26 mouse cellular contexts compared by ENCODE assay signal in the genomic region with DNA sequence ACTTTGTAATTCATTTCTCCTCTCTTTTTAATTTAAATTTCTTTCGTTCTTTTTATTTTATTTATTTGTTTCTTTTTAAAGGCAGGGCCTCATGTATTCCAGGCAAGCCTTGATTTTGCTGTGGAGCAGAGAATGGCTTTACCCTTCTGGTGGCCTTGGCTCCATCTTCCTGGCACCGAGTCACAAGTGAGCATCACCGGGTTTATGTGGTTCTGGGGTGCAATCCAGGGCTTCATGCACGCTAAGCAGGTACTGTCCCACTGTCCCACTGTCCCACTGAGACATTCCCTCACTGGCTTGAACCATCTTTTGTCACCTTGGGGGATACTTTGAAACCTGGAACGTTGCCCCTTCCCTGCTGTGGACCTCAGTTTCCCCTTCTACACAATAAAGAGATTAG.
DNase-seq lines count a peak whose midpoint lies in the region; ATAC-seq and TF ChIP-seq lines count a peak whose summit lies in the region.
"Had no signal": no experiment of that assay in that cellular context is flagged by ENCODE, and none has a peak within 500 bp of the region (broad histone marks: within the 10 kb centered on the region; RNA-seq: fewer than 3 reads in every experiment).

No protein-coding gene starts in this region.

- H3K4me1 ChIP-seq in cerebellum, adult 2 months (ENCODE audit: control insufficient read depth, insufficient read depth, low read length): peaks cover 29% of the 10 kb centered on the region
- no peaks in the 10 kb centered on the region for H3K4me1 ChIP-seq in hindbrain, postnatal 0 days (ENCODE audit: insufficient read depth, low read length)
- no peaks in the 10 kb centered on the region for H3K4me1 ChIP-seq in hindbrain, embryonic 14.5 days (replicated peaks; ENCODE audit: control insufficient read depth, insufficient read depth, low read length)
- no peaks in the 10 kb centered on the region for H3K4me1 ChIP-seq in midbrain, embryonic 16.5 days (ENCODE audit: control insufficient read depth, insufficient read depth, low read length)
- no peaks in the 10 kb centered on the region for H3K4me1 ChIP-seq in midbrain, embryonic 15.5 days
- H3K4me1 ChIP-seq in cortical plate, adult 2 months (ENCODE audit: control insufficient read depth, insufficient read depth, low read length): peaks cover 7% of the 10 kb centered on the region
- H3K4me1 ChIP-seq: embryonic facial prominence, embryonic 12.5 days; embryonic facial prominence, embryonic 15.5 days; heart, embryonic 12.5 days; heart, embryonic 15.5 days; hindbrain, embryonic 15.5 days had no signal

- no peak overlapping the region for H3K9ac ChIP-seq in hindbrain, postnatal 0 days (replicated peaks; ENCODE audit: low read length)
- no peak overlapping the region for H3K9ac ChIP-seq in hindbrain, embryonic 14.5 days
- no peak overlapping the region for H3K9ac ChIP-seq in midbrain, embryonic 16.5 days (ENCODE audit: low read depth, low read length)
- H3K9ac ChIP-seq in midbrain, embryonic 15.5 days: no peak overlapping the region
- H3K9ac ChIP-seq: embryonic facial prominence, embryonic 12.5 days; embryonic facial prominence, embryonic 15.5 days; forebrain, postnatal 0 days; heart, embryonic 12.5 days; heart, embryonic 15.5 days; hindbrain, embryonic 15.5 days had no signal

- H3K27ac ChIP-seq in cerebellum, adult 2 months (ENCODE audit: insufficient read depth, low read length): no peak overlapping the region
- peak overlapping the region; percentile 54; the same call in 1 of the 2 replicates for H3K27ac ChIP-seq in hindbrain, postnatal 0 days
- no peak overlapping the region for H3K27ac ChIP-seq in hindbrain, embryonic 14.5 days
- 0 out of 2 replicates have a peak overlapping the region, but pooled peaks have one; percentile 14 for H3K27ac ChIP-seq in midbrain, embryonic 16.5 days (ENCODE audit: low read length)
- H3K27ac ChIP-seq in midbrain, embryonic 15.5 days: no peak overlapping the region
- peak overlapping the region; percentile 6; the same call in 1 of the 2 replicates for H3K27ac ChIP-seq in cortical plate, adult 2 months (ENCODE audit: insufficient read depth, low read length)
- H3K27ac ChIP-seq: embryonic facial prominence, embryonic 12.5 days; embryonic facial prominence, embryonic 15.5 days; gastrocnemius, adult 2 months; heart, embryonic 15.5 days had no signal

- no peaks in the 10 kb centered on the region for H3K9me3 ChIP-seq in hindbrain, postnatal 0 days (ENCODE audit: low read length)
- no peaks in the 10 kb centered on the region for H3K9me3 ChIP-seq in hindbrain, embryonic 14.5 days (ENCODE audit: control insufficient read depth, low read length)
- H3K9me3 ChIP-seq in midbrain, embryonic 16.5 days (replicated peaks; ENCODE audit: control insufficient read depth, low read length, poor library complexity, severe bottlenecking): no peaks in the 10 kb centered on the region
- no peaks in the 10 kb centered on the region for H3K9me3 ChIP-seq in midbrain, embryonic 15.5 days
- H3K9me3 ChIP-seq: embryonic facial prominence, embryonic 12.5 days; embryonic facial prominence, embryonic 15.5 days; heart, embryonic 15.5 days; hindbrain, embryonic 15.5 days had no signal

- 0 out of 2 replicates have a peak, but pooled peaks cover 4% of the 10 kb centered on the region for H3K36me3 ChIP-seq in hindbrain, postnatal 0 days (ENCODE audit: insufficient read depth, low read length)
- H3K36me3 ChIP-seq in hindbrain, embryonic 14.5 days (replicated peaks; ENCODE audit: control insufficient read depth, insufficient read depth): no peaks in the 10 kb centered on the region
- H3K36me3 ChIP-seq in midbrain, embryonic 16.5 days (ENCODE audit: control insufficient read depth, insufficient read depth, low read length): no peaks in the 10 kb centered on the region; the same call in 1 of the 2 replicates
- H3K36me3 ChIP-seq in midbrain, embryonic 15.5 days (replicated peaks): no peaks in the 10 kb centered on the region
- H3K36me3 ChIP-seq: embryonic facial prominence, embryonic 12.5 days; embryonic facial prominence, embryonic 15.5 days; G1E; heart, embryonic 12.5 days; heart, embryonic 15.5 days; hindbrain, embryonic 10.5 days had no signal

- no peak for TF ChIP-seq CTCF in cerebellum, adult 2 months (IDR thresholded peaks at IDR 0.05; ENCODE audit: borderline replicate concordance, insufficient read depth, low read depth, low read length)
- no peak for TF ChIP-seq CTCF in hindbrain, postnatal 0 days (IDR thresholded peaks at IDR 0.05; ENCODE audit: low read depth)
- no peak for TF ChIP-seq CTCF in cortical plate, adult 2 months (IDR thresholded peaks at IDR 0.05; ENCODE audit: extremely low read depth, insufficient read depth, low read length)

- TF ChIP-seq POLR2A in cerebellum, adult 2 months (IDR thresholded peaks at IDR 0.05; ENCODE audit: borderline replicate concordance, insufficient read depth, low read length): no peak
- no peak for TF ChIP-seq POLR2A in cortical plate, adult 2 months (IDR thresholded peaks at IDR 0.05; ENCODE audit: extremely low read depth, insufficient read depth, low read length)

- no peak overlapping the region for H3K4me2 ChIP-seq in hindbrain, postnatal 0 days (ENCODE audit: low read depth, low read length)
- H3K4me2 ChIP-seq in hindbrain, embryonic 14.5 days (replicated peaks): no peak overlapping the region
- H3K4me2 ChIP-seq in midbrain, embryonic 16.5 days (ENCODE audit: low read length): no peak overlapping the region
- H3K4me2 ChIP-seq in midbrain, embryonic 15.5 days: no peak overlapping the region
- H3K4me2 ChIP-seq: embryonic facial prominence, embryonic 12.5 days; embryonic facial prominence, embryonic 15.5 days; heart, embryonic 12.5 days; heart, embryonic 15.5 days; hindbrain, embryonic 15.5 days had no signal

- H3K4me3 ChIP-seq in cerebellum, adult 2 months (replicated peaks; ENCODE audit: insufficient read depth, low read depth, low read length): no peak overlapping the region
- no peak overlapping the region for H3K4me3 ChIP-seq in hindbrain, postnatal 0 days (ENCODE audit: low read length)
- H3K4me3 ChIP-seq in hindbrain, embryonic 14.5 days (replicated peaks; ENCODE audit: low read length): no peak overlapping the region
- no peak overlapping the region for H3K4me3 ChIP-seq in midbrain, embryonic 16.5 days (ENCODE audit: low read depth, low read length)
- no peak overlapping the region for H3K4me3 ChIP-seq in midbrain, embryonic 15.5 days
- no peak overlapping the region for H3K4me3 ChIP-seq in cortical plate, adult 2 months (ENCODE audit: insufficient read depth, low read length)
- H3K4me3 ChIP-seq: embryonic facial prominence, embryonic 12.5 days; embryonic facial prominence, embryonic 15.5 days; gastrocnemius, adult 2 months; heart, embryonic 12.5 days; heart, embryonic 15.5 days; hindbrain, embryonic 10.5 days; hindbrain, embryonic 15.5 days had no signal

- H3K27me3 ChIP-seq in cerebellum, adult 2 months (ENCODE audit: control insufficient read depth, insufficient read depth, low read length): no peaks in the 10 kb centered on the region
- no peaks in the 10 kb centered on the region for H3K27me3 ChIP-seq in hindbrain, postnatal 0 days (ENCODE audit: insufficient read depth, low read length)
- no peaks in the 10 kb centered on the region for H3K27me3 ChIP-seq in hindbrain, embryonic 14.5 days (ENCODE audit: control insufficient read depth, insufficient read depth, low read length)
- no peaks in the 10 kb centered on the region for H3K27me3 ChIP-seq in midbrain, embryonic 16.5 days (ENCODE audit: control insufficient read depth, insufficient read depth, low read depth, low read length)
- H3K27me3 ChIP-seq in midbrain, embryonic 15.5 days (replicated peaks): no peaks in the 10 kb centered on the region
- H3K27me3 ChIP-seq: embryonic facial prominence, embryonic 12.5 days; embryonic facial prominence, embryonic 15.5 days; heart, embryonic 15.5 days; hindbrain, embryonic 15.5 days; Patski had no signal

- 37% methylated on average over 5 of the region's 5 CpGs for WGBS in cerebellum, adult 2 months
- WGBS in hindbrain, postnatal 0 days: 60% methylated on average over 5 of the region's 5 CpGs
- whole genome bisulfite sequencing in hindbrain, embryonic 14.5 days: 75% methylated on average over 5 of the region's 5 CpGs
- 76% methylated on average over 5 of the region's 5 CpGs for WGBS in midbrain, embryonic 16.5 days
- WGBS in midbrain, embryonic 15.5 days: 79% methylated on average over 5 of the region's 5 CpGs

- DNase-seq in cerebellum, adult 2 months: peak; percentile 51 to 60
- no peak for DNase-seq in cerebellum, adult 8-10 months
- peak; percentile 46 for DNase-seq in hindbrain, postnatal 0 days (ENCODE audit: low spot score)
- DNase-seq in hindbrain, embryonic 14.5 days (ENCODE audit: low spot score): no peak
- DNase-seq: B cell, adult 2 months; cerebellum, adult 9-11 months; forebrain, postnatal 0 days; gastrocnemius, adult 2 months; gastrocnemius, postnatal 25 days; heart, adult 18-20 months; heart, postnatal 10 days; heart, postnatal 36 days had no signal

- ATAC-seq in hindbrain, postnatal 0 days: no peak
- ATAC-seq in hindbrain, embryonic 14.5 days (ENCODE audit: low FRiP score): no peak
- ATAC-seq in midbrain, embryonic 16.5 days: 0 out of 2 replicates have a peak, but pooled peaks have one; percentile 43
- no peak for ATAC-seq in midbrain, embryonic 15.5 days (replicated peaks)
- ATAC-seq: forebrain, embryonic 14.5 days; inflammation-experienced regulatory T-cells, adult 6 months; intestine, embryonic 16.5 days; Patski had no signal

Comparison
In these comparisons a context has a peak if more than half of its experiments do, and no peak if none do; other contexts are left out.
1. DNase-seq: peak in cerebellum, adult 2 months (2 of 2) and hindbrain, postnatal 0 days (single experiment); none in cerebellum, adult 8-10 months (single experiment) and hindbrain, embryonic 14.5 days (single experiment).
2. H3K27ac ChIP-seq: peak in hindbrain, postnatal 0 days (single experiment), midbrain, embryonic 16.5 days (single experiment) and cortical plate, adult 2 months (single experiment); none in cerebellum, adult 2 months (single experiment), hindbrain, embryonic 14.5 days (single experiment) and midbrain, embryonic 15.5 days (single experiment).